Mouse (Mus musculus) MEL (cell line): ENCODE measurements at regions not wholly inside any gene's neighbourhood (a gene's known extent, or its start where the extent isn't known, plus 50 kb on each side); places are given as distances from the start of the nearest gene placed in this dataset.
A peak's percentile ranks its signal among the peaks of the same experiment; 100 is the strongest.

ENCODE experiments used
- DNase-seq: peaks from one replicate; pipeline ENCODE4 v3.0.0; 2011; ENCODE audit warnings: low read depth, low spot score
- H3K27ac ChIP-seq: 2 replicates; pipeline ENCODE4 v1.5.1; 2012; ENCODE audit warnings: low read depth, mild to moderate bottlenecking, control low read depth, low read length, moderate library complexity; ENCODE audit not compliant: control insufficient read depth
- H3K27me3 ChIP-seq, 2 experiments: fragments of 150-350 bp in 1 of 2; sonication (generic) in 1 of 2; 2 replicates each; pipeline ENCODE4 v1.6.1; 2012; ENCODE audit warnings: low read length in 2 of 2, mild to moderate bottlenecking in 2 of 2, improper control_type of control experiment in 1 of 2, moderate library complexity in 1 of 2; ENCODE audit not compliant: insufficient read depth in 2 of 2, control insufficient read depth in 1 of 2
- H3K36me3 ChIP-seq, 2 experiments: 2 replicates each; pipeline ENCODE4 v1.6.1; 2012 to 2014; ENCODE audit warnings: low read length in 2 of 2, improper control_type of control experiment in 1 of 2, inconsistent platforms in 1 of 2, mild to moderate bottlenecking in 1 of 2; ENCODE audit not compliant: insufficient read depth in 2 of 2, control insufficient read depth in 1 of 2
- H3K4me1 ChIP-seq, 2 experiments: fragments of 150-350 bp in 1 of 2; sonication (generic) in 1 of 2; 2 replicates each; pipeline ENCODE4 v1.6.1; 2012; ENCODE audit warnings: low read length in 2 of 2, improper control_type of control experiment in 1 of 2, mild to moderate bottlenecking in 1 of 2; ENCODE audit not compliant: insufficient read depth in 2 of 2, control insufficient read depth in 1 of 2
- H3K4me3 ChIP-seq, 2 experiments: fragments of 150-350 bp in 1 of 2; sonication (generic) in 1 of 2; 2 replicates each; pipeline ENCODE4 v1.5.1; 2012; ENCODE audit warnings: low read depth in 2 of 2, low read length in 2 of 2, mild to moderate bottlenecking in 2 of 2, moderate library complexity in 2 of 2, control low read depth in 1 of 2, improper control_type of control experiment in 1 of 2; ENCODE audit not compliant: control insufficient read depth in 1 of 2, insufficient read depth in 1 of 2
- H3K79me2 ChIP-seq: 2 replicates; pipeline ENCODE4 v1.6.1; 2012; ENCODE audit warnings: mild to moderate bottlenecking, low read length, moderate library complexity; ENCODE audit not compliant: control insufficient read depth, poor library complexity, insufficient read depth
- H3K9ac ChIP-seq: 2 replicates; pipeline ENCODE4 v1.6.1; 2012; ENCODE audit warnings: low read depth, mild to moderate bottlenecking, control low read depth, low read length, moderate library complexity; ENCODE audit not compliant: control insufficient read depth, poor library complexity, severe bottlenecking
- H3K9me3 ChIP-seq: fragments of 150-350 bp; sonication (generic); replicated peaks from 2 replicates; pipeline ENCODE4 v1.6.1; 2012; ENCODE audit warnings: mild to moderate bottlenecking, low read length, improper control_type of control experiment, moderate library complexity; ENCODE audit not compliant: insufficient read depth
- BHLHE40 ChIP-seq: IDR thresholded peaks from 2 replicates; pipeline ENCODE4 v1.6.1; 2012; ENCODE audit warnings: low read depth, mild to moderate bottlenecking, inconsistent platforms, low read length, improper control_type of control experiment, borderline replicate concordance
- CHD2 ChIP-seq: IDR thresholded peaks from 2 replicates; pipeline ENCODE4 v1.6.1; 2011; ENCODE audit warnings: low read length, improper control_type of control experiment
- CTCF ChIP-seq, 3 experiments: IDR thresholded peaks in 2 of 3; conservative IDR thresholded peaks in 1 of 3; 2 replicates each; pipeline ENCODE4 v1.5.1; 2011 to 2012; ENCODE audit warnings: low read length in 3 of 3, low read depth in 2 of 3, mild to moderate bottlenecking in 2 of 3, improper control_type of control experiment in 1 of 3, inconsistent platforms in 1 of 3, mixed read lengths in 1 of 3, moderate library complexity in 1 of 3; ENCODE audit not compliant: control insufficient read depth in 1 of 3, insufficient read depth in 1 of 3, poor library complexity in 1 of 3, severe bottlenecking in 1 of 3
- EP300 ChIP-seq, 2 experiments: IDR thresholded peaks; 2 replicates each; pipeline ENCODE4 v1.6.1; 2011; ENCODE audit warnings: improper control_type of control experiment in 2 of 2, low read length in 2 of 2, low read depth in 1 of 2, mild to moderate bottlenecking in 1 of 2
- JUND ChIP-seq: IDR thresholded peaks from 2 replicates; pipeline ENCODE4 v1.6.1; 2011; ENCODE audit warnings: low read depth, mild to moderate bottlenecking, improper control_type of control experiment, low read length
- KAT2A ChIP-seq: conservative IDR thresholded peaks from 2 replicates; pipeline ENCODE4 v1.6.1; 2012; ENCODE audit warnings: low read depth, low read length, improper control_type of control experiment, inconsistent platforms
- POLR2A ChIP-seq, 2 experiments: IDR thresholded peaks; 2 replicates each; pipeline ENCODE4 v1.6.1; 2011 to 2012; ENCODE audit warnings: low read length in 2 of 2, mild to moderate bottlenecking in 2 of 2, control low read depth in 1 of 2, improper control_type of control experiment in 1 of 2, low read depth in 1 of 2, moderate library complexity in 1 of 2; ENCODE audit not compliant: control insufficient read depth in 1 of 2, insufficient read depth in 1 of 2, poor library complexity in 1 of 2
- POLR2AphosphoS2 ChIP-seq: IDR thresholded peaks from 2 replicates; pipeline ENCODE4 v1.6.1; 2011; ENCODE audit warnings: low read length, improper control_type of control experiment
- RAD21 ChIP-seq: IDR thresholded peaks from 2 replicates; pipeline ENCODE4 v1.6.1; 2011; ENCODE audit warnings: mild to moderate bottlenecking, low read depth, low read length, improper control_type of control experiment
- SMC3 ChIP-seq: IDR thresholded peaks from 2 replicates; pipeline ENCODE4 v1.6.1; 2011; ENCODE audit warnings: low read depth, low read length, improper control_type of control experiment
- TAL1 ChIP-seq: IDR thresholded peaks from 2 replicates; pipeline ENCODE4 v1.6.1; 2012; ENCODE audit warnings: mild to moderate bottlenecking, inconsistent platforms, low read length, moderate library complexity, mixed read lengths
- TBP ChIP-seq: IDR thresholded peaks from 2 replicates; pipeline ENCODE4 v1.8.0; 2011; ENCODE audit warnings: low read depth, low read length, improper control_type of control experiment
- ZC3H11A ChIP-seq: IDR thresholded peaks from 2 replicates; pipeline ENCODE4 v1.6.1; 2012; ENCODE audit warnings: low read depth, mild to moderate bottlenecking, inconsistent platforms, low read length, improper control_type of control experiment
- ZNF384 ChIP-seq: IDR thresholded peaks from 2 replicates; pipeline ENCODE4 v1.6.1; 2012; ENCODE audit warnings: low read depth, mild to moderate bottlenecking, inconsistent platforms, low read length, improper control_type of control experiment

DNA sequence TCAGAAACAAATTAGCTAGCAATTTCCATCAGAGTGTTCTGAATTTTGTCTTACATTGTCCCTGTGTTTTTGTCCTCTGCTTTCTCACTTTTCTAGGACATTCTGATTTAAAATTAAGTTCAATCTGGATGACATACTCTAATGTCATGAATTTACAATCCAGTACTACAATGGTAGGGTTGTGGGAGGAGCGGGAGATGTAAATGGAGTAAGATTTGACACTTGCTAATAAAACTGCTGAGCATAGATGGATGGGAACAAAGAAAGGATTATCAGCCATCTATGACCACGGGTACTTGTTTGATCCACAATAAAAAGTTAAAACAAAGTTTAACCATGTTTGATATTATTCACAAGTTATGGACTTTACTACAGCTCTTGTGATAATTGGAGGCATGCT, 94.9 kb upstream of the Erbb4 start:
- H3K4me3 ChIP-seq: no peak overlapping the region
- H3K27ac ChIP-seq: no peak overlapping the region
- no peaks in the 10 kb centered on the region for H3K27me3 ChIP-seq
- no peaks in the 10 kb centered on the region for H3K4me1 ChIP-seq
- no peaks in the 10 kb centered on the region for H3K36me3 ChIP-seq
- no peaks in the 10 kb centered on the region for H3K9me3 ChIP-seq
- TF ChIP-seq ZNF384 (no peak), BHLHE40 (no peak), KAT2A (no peak), TAL1 (no peak), ZC3H11A (no peak), POLR2AphosphoS2 (no peak), SMC3 (no peak), EP300 (IDR thresholded peaks at IDR 0.05; ENCODE audit: low read depth in 1 of 2, low read length in 2 of 2) (no peak), JUND (no peak), TBP (no peak)
- H3K79me2 ChIP-seq: no peaks in the 10 kb centered on the region
- no peak overlapping the region for H3K9ac ChIP-seq
- DNase-seq: no peak

DNA sequence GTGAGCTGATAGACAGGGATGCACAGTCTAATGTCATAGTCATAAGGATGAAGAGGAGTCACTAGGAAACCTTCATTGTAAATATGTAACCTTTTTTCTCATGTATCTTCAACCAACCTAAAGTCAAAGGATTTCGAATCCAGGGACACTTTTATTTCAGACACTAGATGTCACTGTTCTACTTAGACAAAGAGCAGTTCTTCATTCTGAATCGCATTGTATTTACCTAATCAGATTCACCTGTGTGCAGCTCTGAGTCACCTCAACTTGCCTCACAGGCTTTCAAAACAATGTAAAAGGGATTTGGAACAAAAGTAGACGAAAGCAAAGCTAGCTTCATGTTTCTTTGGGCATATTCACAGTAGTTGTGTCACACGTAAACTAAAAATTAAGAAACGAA, 57.3 kb upstream of the Erbb4 start:
- Histone ChIP-seq H3K36me3 (no peaks in the 10 kb centered on the region), H3K27me3 (no peaks in the 10 kb centered on the region), H3K79me2 (no peaks in the 10 kb centered on the region), H3K9me3 (no peaks in the 10 kb centered on the region), H3K4me1 (no peaks in the 10 kb centered on the region), H3K9ac (no peak overlapping the region), H3K4me3 (no peak overlapping the region), H3K27ac (no peak overlapping the region)
- peak; percentile 22 for DNase-seq
- no peak for TF ChIP-seq CHD2
- peak in 2 of 3 experiments; percentile 19 to 30; a peak in 2 of 6 replicates for TF ChIP-seq CTCF (IDR thresholded peaks at IDR 0.05 in 2 of 3, conservative IDR thresholded peaks at IDR 0.05 in 1 of 3; ENCODE audit: control insufficient read depth in 1 of 3, insufficient read depth in 1 of 3, low read depth in 2 of 3, low read length in 3 of 3, poor library complexity in 1 of 3, severe bottlenecking in 1 of 3)
- TF ChIP-seq ZC3H11A: no peak
- TF ChIP-seq RAD21: peak; percentile 33
- no peak for TF ChIP-seq POLR2A (IDR thresholded peaks at IDR 0.05; ENCODE audit: control insufficient read depth in 1 of 2, insufficient read depth in 1 of 2, low read depth in 1 of 2, low read length in 2 of 2, poor library complexity in 1 of 2)
